Mouse (Mus musculus): ENCODE results near the gene Tubgcp2. TPM values are rescaled to one million over a fixed set of nuclear protein-coding genes. Genes with fewer than 3 reads are reported as not detected.

Gene Tubgcp2
- total RNA-seq, 2 experiments from 2014 or later, result 55.1 to 58.0 TPM

DNA sequence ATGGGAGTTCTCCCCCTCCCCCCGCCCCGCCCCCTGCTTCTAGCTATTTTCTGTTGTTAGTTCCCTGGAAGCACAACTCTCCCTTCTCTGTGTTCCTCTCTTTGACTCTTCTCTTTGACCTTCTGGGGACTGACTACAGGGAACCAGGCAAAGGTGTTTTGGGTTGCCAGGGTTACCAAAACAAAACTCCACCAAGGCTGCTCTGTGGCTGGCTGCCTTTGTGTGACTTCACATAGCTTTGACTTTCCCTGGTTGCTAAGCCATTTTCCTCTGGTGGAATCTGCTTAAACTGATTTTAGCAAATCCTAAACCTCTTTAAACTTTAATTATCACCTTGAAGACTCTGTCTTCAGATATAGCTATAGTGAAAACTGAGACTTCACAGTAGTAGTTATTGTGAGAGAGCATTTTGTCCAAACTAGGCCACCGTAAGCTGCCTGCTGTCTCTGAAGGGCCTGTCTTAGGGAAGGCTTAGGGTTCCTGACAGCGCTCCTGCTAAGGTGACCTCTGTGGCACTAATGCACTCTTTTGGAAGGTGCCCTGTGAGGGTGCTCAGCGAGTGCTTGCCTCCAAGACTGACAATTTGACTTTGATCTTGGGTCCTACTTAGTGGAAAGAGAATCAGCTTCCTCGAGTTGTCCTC, 84.4 kb downstream of the Tubgcp2 start:
- no peak for DNase-seq
- intact Hi-C loops (cut with DNase I), result no loop called here

DNA sequence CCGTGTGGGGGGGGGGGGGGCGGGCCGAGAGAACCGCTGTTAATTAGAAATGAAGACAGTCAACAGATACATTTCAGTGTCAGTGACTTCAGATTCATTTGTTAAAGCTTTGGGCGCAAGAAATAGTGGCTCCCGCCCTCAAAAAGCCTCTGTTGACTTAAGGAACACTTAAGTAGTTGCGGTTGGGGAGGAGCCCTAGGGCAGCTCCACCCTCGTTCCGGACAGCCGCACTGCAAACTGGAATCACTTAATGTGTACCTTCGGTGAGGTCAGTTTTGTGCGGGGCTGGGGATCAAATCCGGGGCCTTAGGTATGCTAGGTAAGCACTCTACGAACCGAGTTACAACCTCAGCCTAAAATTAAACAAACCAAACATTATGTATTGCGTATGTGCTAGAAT, 85.4 kb downstream of the Tubgcp2 start:
- no peak for DNase-seq
- intact Hi-C loops (cut with DNase I), result no loop called here

DNA sequence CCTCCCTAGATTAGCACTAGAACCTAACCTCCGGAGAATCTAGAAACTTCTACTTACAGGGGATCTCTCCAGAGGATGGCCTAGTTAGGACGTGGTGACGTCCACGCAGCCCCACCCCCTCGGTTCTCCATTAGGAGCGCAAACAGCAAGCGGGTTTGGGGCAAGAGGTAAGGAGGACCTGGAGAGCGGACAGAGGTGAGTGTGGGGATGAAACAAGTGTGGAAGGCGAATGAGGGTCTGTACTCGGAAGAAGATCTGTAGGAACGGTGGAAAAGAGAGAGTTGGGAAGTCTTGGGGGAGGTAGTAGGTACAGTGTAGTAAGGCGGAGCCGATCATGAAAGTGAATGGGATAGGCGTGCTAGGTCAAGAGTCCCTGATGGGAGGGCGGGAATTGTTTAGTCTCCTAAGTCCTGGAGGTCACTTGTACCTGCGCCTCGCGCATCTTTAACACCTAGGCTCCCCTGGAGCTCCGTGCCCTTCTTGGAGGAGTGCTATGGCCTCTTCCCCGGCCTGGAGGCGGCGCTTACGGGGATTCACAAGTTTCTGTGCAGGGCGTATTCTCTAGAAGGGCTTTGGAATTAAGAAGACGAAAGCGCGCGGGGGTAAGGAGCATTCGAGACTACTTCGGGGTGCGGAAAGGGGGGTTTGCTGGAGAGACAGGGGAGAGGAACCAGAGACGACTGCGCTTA, 86.0 kb downstream of the Tubgcp2 start:
- intact Hi-C loops (cut with DNase I), result no loop called here
- no peak for DNase-seq

GRCm38 (mm10) chr7:139949893-139950282, 86.6 kb downstream of the Tubgcp2 start:
- DNase-seq, result peak; percentile 28
- intact Hi-C loops (cut with DNase I), result no loop called here

- DNase-seq, result no peak
- intact Hi-C loops (cut with DNase I), result no loop called here
These were observed 90.4 kb downstream of the Tubgcp2 start for GRCm38 (mm10) chr7:139946032-139946431.

Small RNA genes lying within 50 kb of the gene (microRNA-seq; reads per million reads assigned to microRNA genes)
- gene Mir202, result 2.4 reads per million
- gene Mir7062, result 2.1 reads per million
- not detected for gene mmu-mir-7686

Other genes with a start within 250 kb of the Tubgcp2 start
- 10 to 100 TPM; 17.8 to 25.1 TPM for gene Adgra1, start 202.5 kb downstream of the Tubgcp2 start, total RNA-seq (2021)
- gene Kndc1, start 142.0 kb downstream of the Tubgcp2 start, total RNA-seq (2021), result 10 to 100 TPM; 36.2 to 45.3 TPM
- gene Utf1, start 92.9 kb downstream of the Tubgcp2 start, total RNA-seq (2021), result not detected
- gene 6430531B16Rik, start 57.9 kb downstream of the Tubgcp2 start, total RNA-seq (2021), result under 1 TPM; 0.66 to 0.83 TPM
- gene Adam8, start 44.1 kb downstream of the Tubgcp2 start, total RNA-seq (2021), result 1 to 10 TPM; 2.4 to 2.6 TPM
- gene Zfp511, start 278 bp downstream of the Tubgcp2 start, total RNA-seq (2021), result 10 to 100 TPM; 32.3 to 33.9 TPM
- 1 to 10 TPM; 2.3 to 2.5 TPM for gene Msx3, start 12.4 kb upstream of the Tubgcp2 start, total RNA-seq (2021)
- gene Caly, start 45.9 kb upstream of the Tubgcp2 start, total RNA-seq (2021), result 100 to 1,000 TPM; 185 to 208 TPM
- not detected for gene Prap1, start 56.7 kb upstream of the Tubgcp2 start, total RNA-seq (2021)
- gene Fuom, start 65.8 kb upstream of the Tubgcp2 start, total RNA-seq (2021), result 10 to 100 TPM; 10.4 to 15.3 TPM
- 1 to 10 TPM; 6.1 to 6.8 TPM for gene Paox, start 79.1 kb upstream of the Tubgcp2 start, total RNA-seq (2021)
- 10 to 100 TPM; 55.1 to 59.6 TPM for gene Echs1, start 79.8 kb upstream of the Tubgcp2 start, total RNA-seq (2021)
- gene Mtg1, start 100.9 kb upstream of the Tubgcp2 start, total RNA-seq (2021), result 10 to 100 TPM; 24.7 to 27.3 TPM
- 10 to 100 TPM; 77.0 to 80.8 TPM for gene Sprn, start 118.2 kb upstream of the Tubgcp2 start, total RNA-seq (2021)
- not detected for gene Olfr522, start 128.1 kb upstream of the Tubgcp2 start, total RNA-seq (2021)
- not detected for gene Olfr523, start 136.5 kb upstream of the Tubgcp2 start, total RNA-seq (2021)
- gene Olfr524, start 169.3 kb upstream of the Tubgcp2 start, total RNA-seq (2021), result not detected
- under 1 TPM; 0.32 to 0.58 TPM for gene Cd163l1, start 181.6 kb upstream of the Tubgcp2 start, total RNA-seq (2021)
- gene 5830411N06Rik, start 210.6 kb upstream of the Tubgcp2 start, total RNA-seq (2021), result not detected